Mouse (Mus musculus): ENCODE measurements around the gene Vegfd. TPM values are rescaled to one million over a fixed set of nuclear protein-coding genes. Genes with fewer than 3 reads are reported as not detected.

The Vegfd gene
- 10.0 and 10.1 TPM in 2 replicates for polyA plus RNA-seq (2014; fragmentation: Nextera tagmentation; extraction: Ambion mirVana)

- DNase-seq (ENCODE audit: low spot score) (peak; percentile 85), ATAC-seq (ENCODE audit: low read depth) (no peak)
- H3K36me3 ChIP-seq (ENCODE audit: control insufficient read depth, insufficient read depth, low read length), result no peaks in the 10 kb centered on the region
- 28% methylated on average over 3 of the region's 3 CpGs for WGBS
- peaks cover 8% of the 10 kb centered on the region for H3K27me3 ChIP-seq (replicated peaks; ENCODE audit: control insufficient read depth, insufficient read depth, low read length)
- no peak within 1 kb of the TSS for H3K9ac ChIP-seq (ENCODE audit: low read depth, low read length)
- peak within 1 kb of the TSS; percentile 33; the same call in 1 of the 2 replicates for H3K27ac ChIP-seq (replicated peaks; ENCODE audit: low read depth, low read length)
- H3K4me3 ChIP-seq (ENCODE audit: low read depth, low read length), result no peak within 1 kb of the TSS
- H3K4me1 ChIP-seq (ENCODE audit: control insufficient read depth, insufficient read depth, low read length), result no peaks in the 10 kb centered on the region
- H3K4me2 ChIP-seq (ENCODE audit: low read depth, low read length), result peak within 1 kb of the TSS; percentile 14; the same call in 1 of the 2 replicates
- no peaks in the 10 kb centered on the region for H3K9me3 ChIP-seq (ENCODE audit: control insufficient read depth, low read length)
Measured at GRCm38 (mm10) chrX:164373081-164373480, at the start of gene Vegfd. Vegfd (plus strand) TSS chrX:164373378.

GRCm38 (mm10) chrX:164323391-164323913, 49.7 kb upstream of the Vegfd start:
- Histone ChIP-seq H3K36me3 (ENCODE audit: control insufficient read depth, insufficient read depth, low read length) (no peaks in the 10 kb centered on the region), H3K27ac (replicated peaks; ENCODE audit: low read depth, low read length) (no peak overlapping the region), H3K4me3 (ENCODE audit: low read depth, low read length) (no peak overlapping the region), H3K27me3 (replicated peaks; ENCODE audit: control insufficient read depth, insufficient read depth, low read length) (no peaks in the 10 kb centered on the region), H3K9me3 (ENCODE audit: control insufficient read depth, low read length) (no peaks in the 10 kb centered on the region), H3K4me1 (ENCODE audit: control insufficient read depth, insufficient read depth, low read length) (no peaks in the 10 kb centered on the region), H3K9ac (ENCODE audit: low read depth, low read length) (no peak overlapping the region), H3K4me2 (ENCODE audit: low read depth, low read length) (no peak overlapping the region)
- 33% methylated on average over 4 of the region's 4 CpGs for WGBS
- ATAC-seq (ENCODE audit: low read depth) (no peak), DNase-seq (ENCODE audit: low spot score) (peak; percentile 30)

GRCm38 (mm10) chrX:164330351-164330750, 42.8 kb upstream of the Vegfd start:
- Histone ChIP-seq H3K9ac (ENCODE audit: low read depth, low read length) (no peak overlapping the region), H3K4me1 (ENCODE audit: control insufficient read depth, insufficient read depth, low read length) (no peaks in the 10 kb centered on the region), H3K9me3 (ENCODE audit: control insufficient read depth, low read length) (no peaks in the 10 kb centered on the region), H3K27me3 (replicated peaks; ENCODE audit: control insufficient read depth, insufficient read depth, low read length) (no peaks in the 10 kb centered on the region), H3K4me3 (ENCODE audit: low read depth, low read length) (no peak overlapping the region), H3K27ac (replicated peaks; ENCODE audit: low read depth, low read length) (no peak overlapping the region), H3K4me2 (ENCODE audit: low read depth, low read length) (no peak overlapping the region), H3K36me3 (ENCODE audit: control insufficient read depth, insufficient read depth, low read length) (no peaks in the 10 kb centered on the region)
- ATAC-seq (ENCODE audit: low read depth) (no peak), DNase-seq (ENCODE audit: low spot score) (no peak)
- WGBS, result 89% methylated on average over 2 of the region's 2 CpGs

- H3K27me3 ChIP-seq (replicated peaks; ENCODE audit: control insufficient read depth, insufficient read depth, low read length), result no peaks in the 10 kb centered on the region
- no peak overlapping the region for H3K9ac ChIP-seq (ENCODE audit: low read depth, low read length)
- H3K27ac ChIP-seq (replicated peaks; ENCODE audit: low read depth, low read length), result no peak overlapping the region
- H3K9me3 ChIP-seq (ENCODE audit: control insufficient read depth, low read length), result no peaks in the 10 kb centered on the region
- 42% methylated on average over 3 of the region's 3 CpGs for WGBS
- no peaks in the 10 kb centered on the region for H3K4me1 ChIP-seq (ENCODE audit: control insufficient read depth, insufficient read depth, low read length)
- no peak overlapping the region for H3K4me2 ChIP-seq (ENCODE audit: low read depth, low read length)
- DNase-seq (ENCODE audit: low spot score) (peak; percentile 37), ATAC-seq (ENCODE audit: low read depth) (no peak)
- H3K4me3 ChIP-seq (ENCODE audit: low read depth, low read length), result no peak overlapping the region
- H3K36me3 ChIP-seq (ENCODE audit: control insufficient read depth, insufficient read depth, low read length), result no peaks in the 10 kb centered on the region
Measured at GRCm38 (mm10) chrX:164330766-164331165, 42.4 kb upstream of the Vegfd start.

DNA sequence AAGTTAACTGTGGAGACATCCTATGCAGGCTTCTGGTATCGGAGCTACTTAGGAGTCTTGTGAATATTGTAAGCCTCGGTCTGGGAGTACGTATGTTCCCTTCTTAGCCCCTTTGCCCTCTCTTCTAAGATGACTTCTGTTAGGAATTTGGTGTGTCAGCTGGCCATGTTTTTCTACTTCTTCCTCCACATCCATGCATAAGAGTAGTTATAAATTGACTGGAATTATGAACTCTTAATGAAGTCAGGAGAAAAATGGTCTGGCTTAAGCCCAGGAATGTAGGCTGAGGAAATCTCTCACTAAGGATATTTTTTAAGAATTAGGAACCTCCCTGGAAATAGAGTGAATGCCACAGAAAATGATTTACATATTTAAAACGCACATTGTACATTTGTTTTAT, 34.6 kb upstream of the Vegfd start:
- no peaks in the 10 kb centered on the region; the same call in 1 of the 2 replicates for H3K27me3 ChIP-seq (replicated peaks; ENCODE audit: control insufficient read depth, insufficient read depth, low read length)
- no peaks in the 10 kb centered on the region for H3K36me3 ChIP-seq (ENCODE audit: control insufficient read depth, insufficient read depth, low read length)
- H3K4me1 ChIP-seq (ENCODE audit: control insufficient read depth, insufficient read depth, low read length), result no peaks in the 10 kb centered on the region
- 65% methylated on average over 4 of the region's 4 CpGs for WGBS
- H3K4me2 ChIP-seq (ENCODE audit: low read depth, low read length), result no peak overlapping the region
- no peaks in the 10 kb centered on the region for H3K9me3 ChIP-seq (ENCODE audit: control insufficient read depth, low read length)
- no peak for ATAC-seq (ENCODE audit: low read depth)
- DNase-seq (ENCODE audit: low spot score), result peak; percentile 2
- no peak overlapping the region for H3K4me3 ChIP-seq (ENCODE audit: low read depth, low read length)
- H3K9ac ChIP-seq (ENCODE audit: low read depth, low read length), result no peak overlapping the region
- H3K27ac ChIP-seq (replicated peaks; ENCODE audit: low read depth, low read length), result no peak overlapping the region

- Histone ChIP-seq H3K27me3 (replicated peaks; ENCODE audit: control insufficient read depth, insufficient read depth, low read length) (no peaks in the 10 kb centered on the region; the same call in 1 of the 2 replicates), H3K36me3 (ENCODE audit: control insufficient read depth, insufficient read depth, low read length) (no peaks in the 10 kb centered on the region), H3K4me1 (ENCODE audit: control insufficient read depth, insufficient read depth, low read length) (no peaks in the 10 kb centered on the region), H3K4me3 (ENCODE audit: low read depth, low read length) (no peak overlapping the region), H3K4me2 (ENCODE audit: low read depth, low read length) (no peak overlapping the region), H3K9me3 (ENCODE audit: control insufficient read depth, low read length) (no peaks in the 10 kb centered on the region), H3K27ac (replicated peaks; ENCODE audit: low read depth, low read length) (no peak overlapping the region), H3K9ac (ENCODE audit: low read depth, low read length) (no peak overlapping the region)
- DNase-seq (ENCODE audit: low spot score) (no peak), ATAC-seq (ENCODE audit: low read depth) (no peak)
- WGBS, result 70% methylated on average over 4 of the region's 4 CpGs
Measured at GRCm38 (mm10) chrX:164345359-164345938, 27.7 kb upstream of the Vegfd start.

GRCm38 (mm10) chrX:164348937-164349336, 24.2 kb upstream of the Vegfd start:
- WGBS, result 73% methylated on average over 3 of the region's 3 CpGs
- Histone ChIP-seq H3K4me3 (ENCODE audit: low read depth, low read length) (no peak overlapping the region), H3K27me3 (replicated peaks; ENCODE audit: control insufficient read depth, insufficient read depth, low read length) (no peaks in the 10 kb centered on the region; the same call in 1 of the 2 replicates), H3K4me1 (ENCODE audit: control insufficient read depth, insufficient read depth, low read length) (no peaks in the 10 kb centered on the region), H3K9me3 (ENCODE audit: control insufficient read depth, low read length) (no peaks in the 10 kb centered on the region), H3K9ac (ENCODE audit: low read depth, low read length) (no peak overlapping the region), H3K4me2 (ENCODE audit: low read depth, low read length) (no peak overlapping the region), H3K36me3 (ENCODE audit: control insufficient read depth, insufficient read depth, low read length) (no peaks in the 10 kb centered on the region), H3K27ac (replicated peaks; ENCODE audit: low read depth, low read length) (no peak overlapping the region)
- no peak for ATAC-seq (ENCODE audit: low read depth)
- no peak for DNase-seq (ENCODE audit: low spot score)

DNA sequence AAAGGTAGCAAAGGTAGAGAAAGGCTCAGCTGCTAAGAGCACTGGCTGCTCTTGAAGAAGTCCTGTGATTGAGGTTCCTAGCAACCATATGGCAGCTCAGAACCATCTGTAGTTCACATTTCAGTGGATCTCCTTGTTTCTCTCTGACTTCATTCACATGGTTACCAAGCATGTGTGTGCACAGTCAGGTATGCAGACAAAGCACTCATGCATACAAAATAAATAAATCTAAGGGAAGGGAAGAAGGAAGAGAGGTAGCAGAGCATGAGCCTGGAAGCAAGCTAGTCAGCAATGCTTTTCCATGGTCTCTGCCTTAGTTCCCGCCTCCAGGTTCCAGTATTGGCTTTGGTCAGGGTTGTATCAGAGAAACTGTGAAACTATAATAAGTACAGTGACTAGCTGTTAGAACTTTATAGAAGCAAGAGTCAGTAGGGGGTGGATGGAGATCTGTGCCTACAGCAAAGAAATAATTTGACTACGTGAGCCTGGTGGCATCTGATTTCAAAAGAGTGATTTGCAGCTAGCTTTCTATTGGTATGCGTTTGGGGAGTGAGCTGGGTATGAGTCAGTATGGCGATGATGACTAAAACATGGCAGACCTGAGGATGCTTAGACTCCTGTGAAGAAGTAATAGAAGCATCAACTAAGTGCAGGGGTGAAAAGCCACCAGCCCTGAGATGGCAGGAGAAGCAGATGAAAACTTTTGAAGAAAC, 7.9 kb upstream of the Vegfd start:
- WGBS, result 73% methylated on average over 4 of the region's 4 CpGs
- no peaks in the 10 kb centered on the region for H3K36me3 ChIP-seq (ENCODE audit: control insufficient read depth, insufficient read depth, low read length)

More for the DNA sequence above, 7.9 kb upstream of the Vegfd start:
- Histone ChIP-seq H3K9ac (ENCODE audit: low read depth, low read length) (no peak overlapping the region), H3K4me1 (ENCODE audit: control insufficient read depth, insufficient read depth, low read length) (no peaks in the 10 kb centered on the region), H3K27me3 (replicated peaks; ENCODE audit: control insufficient read depth, insufficient read depth, low read length) (no peaks in the 10 kb centered on the region), H3K4me2 (ENCODE audit: low read depth, low read length) (no peak overlapping the region), H3K27ac (replicated peaks; ENCODE audit: low read depth, low read length) (no peak overlapping the region), H3K4me3 (ENCODE audit: low read depth, low read length) (no peak overlapping the region), H3K9me3 (ENCODE audit: control insufficient read depth, low read length) (no peaks in the 10 kb centered on the region)
- DNase-seq (ENCODE audit: low spot score), result no peak
- no peak for ATAC-seq (ENCODE audit: low read depth)

Data from embryonic facial prominence, embryonic 14.5 days (tissue).